Mouse (Mus musculus) bone marrow, adult 2 months (tissue): ENCODE data around the gene Fos. TPM values are rescaled to one million over a fixed set of nuclear protein-coding genes. Genes with fewer than 3 reads are reported as not detected.

ENCODE experiments used
- H3K27ac ChIP-seq: fragments of 200-500 bp; 2 replicates; pipeline ENCODE4 v1.5.1; 2012; ENCODE audit warnings: low read depth, mild to moderate bottlenecking, control low read depth, inconsistent platforms, low read length; ENCODE audit not compliant: control insufficient read depth, poor library complexity, insufficient read depth
- H3K4me1 ChIP-seq: fragments of 200-500 bp; 2 replicates; pipeline ENCODE4 v1.6.1; 2011; ENCODE audit warnings: low read length; ENCODE audit not compliant: control insufficient read depth, insufficient read depth
- H3K4me3 ChIP-seq: fragments of 200-500 bp; replicated peaks from 2 replicates; pipeline ENCODE3; 2011; ENCODE audit warnings: mild to moderate bottlenecking, low read depth, low read length, control low read depth; ENCODE audit not compliant: control insufficient read depth
- CTCF ChIP-seq: fragments of 200-500 bp; IDR thresholded peaks from 2 replicates; pipeline ENCODE4 v1.5.1; 2011; ENCODE audit warnings: low read length, control low read depth; ENCODE audit not compliant: control insufficient read depth, insufficient read depth
- POLR2A ChIP-seq: fragments of 200-500 bp; IDR thresholded peaks from 2 replicates; pipeline ENCODE4 v1.6.1; 2011; ENCODE audit warnings: low read depth, mild to moderate bottlenecking, control low read depth, low read length, borderline replicate concordance; ENCODE audit not compliant: control insufficient read depth
- WGBS: fragments of 180-500 bp; shearing (Covaris S2); methylation state at CpG from one replicate; pipeline ENCODE4 v1.1.7; 2018; 5-methylcytosine and 5-hydroxymethylcytosine counted together
- polyA plus RNA-seq: library from polyadenylated mRNA; stranded (reverse); fragments of >200 nt; gene quantifications from 2 replicates; pipeline ENCODE4 v1.2.4, GENCODE M21; 2011; ENCODE audit warnings: low replicate concordance; ENCODE audit not compliant: missing spikeins, insufficient read depth, insufficient read length

Gene Fos
- polyA plus RNA-seq, 1 experiment = 8.6 TPM

GRCm38 (mm10) chr12:85499001-85499400, 25.3 kb downstream of the Fos start:
- peaks cover 1% of the 10 kb centered on the region; the same call in 1 of the 2 replicates for H3K4me1 ChIP-seq
- H3K4me3 ChIP-seq = no peak overlapping the region
- TF ChIP-seq CTCF (no peak), POLR2A (no peak)
- 74% methylated on average over 8 of the region's 8 CpGs for WGBS
- H3K27ac ChIP-seq = no peak overlapping the region

- TF ChIP-seq CTCF (no peak), POLR2A (no peak)
- Histone ChIP-seq H3K4me1 (no peaks in the 10 kb centered on the region), H3K27ac (no peak overlapping the region), H3K4me3 (no peak overlapping the region)
- 78% methylated on average over 4 of the region's 4 CpGs for WGBS
These were observed 29.0 kb downstream of the Fos start for GRCm38 (mm10) chr12:85502682-85503081.

GRCm38 (mm10) chr12:85508235-85508634, 34.5 kb downstream of the Fos start:
- no peak overlapping the region for H3K27ac ChIP-seq
- no peaks in the 10 kb centered on the region for H3K4me1 ChIP-seq
- TF ChIP-seq POLR2A = no peak
- peak; percentile 56 for TF ChIP-seq CTCF
- H3K4me3 ChIP-seq = no peak overlapping the region
- 28% methylated on average over 3 of the region's 3 CpGs for WGBS

- no peak overlapping the region for H3K4me3 ChIP-seq
These were observed 36.3 kb downstream of the Fos start for GRCm38 (mm10) chr12:85510013-85510412.

GRCm38 (mm10) chr12:85513789-85514447, 40.2 kb downstream of the Fos start:
- WGBS = 68% methylated on average over 6 of the region's 6 CpGs
- Histone ChIP-seq H3K4me1 (no peaks in the 10 kb centered on the region; the same call in 1 of the 2 replicates), H3K4me3 (no peak overlapping the region), H3K27ac (no peak overlapping the region)
- TF ChIP-seq CTCF (no peak), POLR2A (no peak)

More at GRCm38 (mm10) chr12:85510013-85510412, 36.3 kb downstream of the Fos start:
- no peak for TF ChIP-seq CTCF
- no peak for TF ChIP-seq POLR2A
- 88% methylated on average over 2 of the region's 2 CpGs for WGBS
- H3K4me1 ChIP-seq = no peaks in the 10 kb centered on the region; the same call in 1 of the 2 replicates
- H3K27ac ChIP-seq = no peak overlapping the region

GRCm38 (mm10) chr12:85514958-85515357, 41.3 kb downstream of the Fos start:
- WGBS = 82% methylated on average over 5 of the region's 5 CpGs
- Histone ChIP-seq H3K27ac (no peak overlapping the region), H3K4me1 (no peaks in the 10 kb centered on the region; the same call in 1 of the 2 replicates), H3K4me3 (no peak overlapping the region)
- no peak for TF ChIP-seq CTCF
- no peak for TF ChIP-seq POLR2A

GRCm38 (mm10) chr12:85515865-85516264, 42.2 kb downstream of the Fos start:
- no peak overlapping the region for H3K4me3 ChIP-seq
- H3K4me1 ChIP-seq = no peaks in the 10 kb centered on the region; the same call in 1 of the 2 replicates
- 64% methylated on average over 3 of the region's 3 CpGs for WGBS
- H3K27ac ChIP-seq = no peak overlapping the region
- TF ChIP-seq POLR2A = no peak
- TF ChIP-seq CTCF = no peak

GRCm38 (mm10) chr12:85517339-85517738, 43.6 kb downstream of the Fos start:
- Histone ChIP-seq H3K4me3 (no peak overlapping the region), H3K4me1 (no peaks in the 10 kb centered on the region; the same call in 1 of the 2 replicates), H3K27ac (no peak overlapping the region)
- TF ChIP-seq CTCF (no peak), POLR2A (no peak)
- 57% methylated on average over 13 of the region's 13 CpGs for WGBS
